Mouse (Mus musculus) bone marrow, adult 2 months (tissue): ENCODE results near the gene Gm13276. TPM values are rescaled to one million over a fixed set of nuclear protein-coding genes. Genes with fewer than 3 reads are reported as not detected.
"Not testable (repeated sequence)": the region's sequence is repeated elsewhere in the genome, so short reads cannot be mapped to it uniquely, and the experiment has no call there.

Experiments used
- H3K27ac ChIP-seq: fragments of 200-500 bp; 2 replicates; pipeline ENCODE4 v1.5.1; 2012; ENCODE audit warnings: low read depth, mild to moderate bottlenecking, control low read depth, inconsistent platforms, low read length; ENCODE audit not compliant: control insufficient read depth, poor library complexity, insufficient read depth
- H3K4me1 ChIP-seq: fragments of 200-500 bp; 2 replicates; pipeline ENCODE4 v1.6.1; 2011; ENCODE audit warnings: low read length; ENCODE audit not compliant: control insufficient read depth, insufficient read depth
- H3K4me3 ChIP-seq: fragments of 200-500 bp; replicated peaks from 2 replicates; pipeline ENCODE3; 2011; ENCODE audit warnings: mild to moderate bottlenecking, low read depth, low read length, control low read depth; ENCODE audit not compliant: control insufficient read depth
- CTCF ChIP-seq: fragments of 200-500 bp; IDR thresholded peaks from 2 replicates; pipeline ENCODE4 v1.5.1; 2011; ENCODE audit warnings: low read length, control low read depth; ENCODE audit not compliant: control insufficient read depth, insufficient read depth
- POLR2A ChIP-seq: fragments of 200-500 bp; IDR thresholded peaks from 2 replicates; pipeline ENCODE4 v1.6.1; 2011; ENCODE audit warnings: low read depth, mild to moderate bottlenecking, control low read depth, low read length, borderline replicate concordance; ENCODE audit not compliant: control insufficient read depth
- WGBS: fragments of 180-500 bp; shearing (Covaris S2); methylation state at CpG from one replicate; pipeline ENCODE4 v1.1.7; 2018; 5-methylcytosine and 5-hydroxymethylcytosine counted together
- polyA plus RNA-seq: library from polyadenylated mRNA; stranded (reverse); fragments of >200 nt; gene quantifications from 2 replicates; pipeline ENCODE4 v1.2.4, GENCODE M21; 2011; ENCODE audit warnings: low replicate concordance; ENCODE audit not compliant: missing spikeins, insufficient read depth, insufficient read length

Gene Gm13276
- polyA plus RNA-seq, 1 experiment, result not detected

- Histone ChIP-seq H3K4me1 (no peaks in the 10 kb centered on the region), H3K27ac (no peak within 1 kb of the TSS), H3K4me3 (no peak within 1 kb of the TSS)
- WGBS, result 82% methylated on average over 1 of the region's 1 CpGs
- TF ChIP-seq POLR2A (no peak), CTCF (no peak)
Measured at GRCm38 (mm10) chr4:88819659-88820058, 34.1 kb downstream of the Gm13276 start, which contains the start of gene Ifna11. Gene Ifna11, plus strand, starts transcription at chr4:88819959.

GRCm38 (mm10) chr4:88822995-88823394 lies 37.5 kb downstream of the Gm13276 start:
- 28% methylated on average over 4 of the region's 4 CpGs for whole genome bisulfite sequencing
- TF ChIP-seq POLR2A, result no peak
- TF ChIP-seq CTCF, result no peak
- Histone ChIP-seq H3K27ac (no peak overlapping the region), H3K4me3 (no peak overlapping the region), H3K4me1 (no peaks in the 10 kb centered on the region)

GRCm38 (mm10) chr4:88827116-88827515 lies 41.6 kb downstream of the Gm13276 start, which contains the start of gene Ifna6:
Gene Ifna6, plus strand, starts transcription at chr4:88827416.
- H3K4me3 ChIP-seq, H3K27ac ChIP-seq, H3K4me1 ChIP-seq: not testable (repeated sequence)

- Histone ChIP-seq H3K4me3 (no peak overlapping the region), H3K4me1 (no peaks in the 10 kb centered on the region), H3K27ac (no peak overlapping the region)
- TF ChIP-seq POLR2A (no peak), CTCF (no peak)
- WGBS, result 26% methylated on average over 4 of the region's 4 CpGs
Measured at GRCm38 (mm10) chr4:88830523-88830922, 45.0 kb downstream of the Gm13276 start.

GRCm38 (mm10) chr4:88835225-88835624 lies 49.7 kb downstream of the Gm13276 start, which contains the start of gene Ifna5:
Gene Ifna5, plus strand, starts transcription at chr4:88835525.
- not testable (repeated sequence) for H3K4me3 ChIP-seq, H3K27ac ChIP-seq, H3K4me1 ChIP-seq
- 81% methylated on average over 1 of the region's 1 CpGs for WGBS

Other genes with a start within 250 kb of the Gm13276 start
- not detected in 2 replicates for gene Ifna15, start 227.5 kb upstream of the Gm13276 start, polyA plus RNA-seq
- not detected in 2 replicates for gene Ifna14, start 213.9 kb upstream of the Gm13276 start, polyA plus RNA-seq
- gene Ifna9, start 193.3 kb upstream of the Gm13276 start, polyA plus RNA-seq, result not detected in 2 replicates
- gene Ifna12, start 182.3 kb upstream of the Gm13276 start, polyA plus RNA-seq, result not detected in 2 replicates
- gene C87499, start 151.3 kb upstream of the Gm13276 start, polyA plus RNA-seq, result not detected in 2 replicates
- gene Ifna13, start 141.2 kb upstream of the Gm13276 start, polyA plus RNA-seq, result 1.9 TPM in 1 of 2 replicates, not detected in the other
- gene Ifna16, start 108.8 kb upstream of the Gm13276 start, polyA plus RNA-seq, result not detected in 2 replicates
- not detected in 2 replicates for gene Ifna2, start 101.8 kb upstream of the Gm13276 start, polyA plus RNA-seq
- not detected in 2 replicates for gene Ifnab, start 94.3 kb upstream of the Gm13276 start, polyA plus RNA-seq
- not detected in 2 replicates for gene Gm26566, start 63.9 kb upstream of the Gm13276 start, polyA plus RNA-seq
- 10.8 and 18.3 TPM in 2 replicates for gene Klhl9, start 63.2 kb upstream of the Gm13276 start, polyA plus RNA-seq
- not detected in 2 replicates for gene Gm13271, start 30.8 kb upstream of the Gm13276 start, polyA plus RNA-seq
- gene Gm13283, start 25.6 kb upstream of the Gm13276 start, polyA plus RNA-seq, result not detected in 2 replicates
- gene Gm13290, start 11.9 kb upstream of the Gm13276 start, polyA plus RNA-seq, result not detected in 2 replicates
- gene Gm13289, start 8.8 kb upstream of the Gm13276 start, polyA plus RNA-seq, result not detected in 2 replicates
- gene Gm13272, start 5.9 kb upstream of the Gm13276 start, polyA plus RNA-seq, result not detected in 2 replicates
- not detected in 2 replicates for gene Ifnz, start 3.6 kb upstream of the Gm13276 start, polyA plus RNA-seq
- not detected in 2 replicates for gene Gm13277, start 2.9 kb downstream of the Gm13276 start, polyA plus RNA-seq
- gene Gm13278, start 5.8 kb downstream of the Gm13276 start, polyA plus RNA-seq, result not detected in 2 replicates
- gene Gm13275, start 8.8 kb downstream of the Gm13276 start, polyA plus RNA-seq, result not detected in 2 replicates
- not detected in 2 replicates for gene Gm13279, start 11.7 kb downstream of the Gm13276 start, polyA plus RNA-seq
- not detected in 2 replicates for gene Gm13285, start 14.0 kb downstream of the Gm13276 start, polyA plus RNA-seq
- not detected in 2 replicates for gene Gm13287, start 17.5 kb downstream of the Gm13276 start, polyA plus RNA-seq
- not detected in 2 replicates for gene Gm13288, start 19.8 kb downstream of the Gm13276 start, polyA plus RNA-seq
- gene Ifna7, start 30.5 kb downstream of the Gm13276 start, polyA plus RNA-seq, result not detected in 2 replicates
- gene Ifna11, start 34.2 kb downstream of the Gm13276 start, polyA plus RNA-seq, result not detected in 2 replicates
- not detected in 2 replicates for gene Ifna6, start 41.7 kb downstream of the Gm13276 start, polyA plus RNA-seq
- not detected in 2 replicates for gene Ifna5, start 49.8 kb downstream of the Gm13276 start, polyA plus RNA-seq
- gene Ifna4, start 56.2 kb downstream of the Gm13276 start, polyA plus RNA-seq, result not detected in 2 replicates
- not detected in 2 replicates for gene Ifna1, start 64.4 kb downstream of the Gm13276 start, polyA plus RNA-seq
- gene Ifne, start 94.5 kb downstream of the Gm13276 start, polyA plus RNA-seq, result not detected in 2 replicates